Mouse (Mus musculus) NIH3T3 (cell line): ENCODE results near the gene Mzf1.
A peak's percentile ranks its signal among the peaks of the same experiment; 100 is the strongest.

Source experiments
- DNase-seq: peaks from one replicate; pipeline ENCODE4 v3.0.0-alpha.2; 2012; ENCODE audit warnings: low read depth

Gene Mzf1

GRCm38 (mm10) chr7:13034148-13034977 is 20.2 kb downstream of the Mzf1 start, which contains the start of gene Chmp2a:
TSS of gene Chmp2a (minus strand) at chr7:13034807.
- DNase-seq, result peak; percentile 98

DNA sequence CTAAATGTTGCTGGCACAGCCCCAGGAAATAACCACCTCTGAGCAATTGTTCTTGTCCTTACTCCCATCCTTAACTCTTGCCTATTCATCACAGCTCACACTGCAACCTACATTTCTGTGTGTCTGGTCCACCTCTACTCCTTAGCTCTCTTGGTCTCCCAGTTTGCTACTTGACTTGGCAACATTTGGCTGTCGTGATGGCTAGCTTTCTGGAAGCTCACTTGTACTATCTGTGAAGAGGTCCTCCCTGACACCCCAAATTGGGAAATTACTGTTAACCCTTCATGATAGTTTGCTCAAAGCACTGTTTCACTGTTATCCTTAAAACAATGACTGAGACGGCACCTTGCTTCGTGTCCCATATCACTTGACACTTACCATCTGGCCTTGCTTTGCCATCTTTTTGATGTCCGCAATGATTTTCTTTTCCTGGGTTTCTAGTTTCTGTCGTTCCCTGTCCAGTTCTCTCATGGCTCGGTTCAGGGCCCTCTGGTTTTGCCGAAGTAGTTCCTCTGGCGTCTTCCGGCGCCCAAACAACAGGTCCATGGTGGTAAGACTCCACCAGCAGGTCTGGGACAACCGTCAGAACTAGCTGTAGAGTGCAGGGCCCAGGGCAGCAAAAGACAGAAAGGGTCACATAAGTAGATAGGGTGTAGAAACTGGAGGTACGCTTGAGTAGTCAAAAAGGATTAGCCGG is 21.0 kb downstream of the Mzf1 start:
- DNase-seq, result no peak

- no peak for DNase-seq
Measured at GRCm38 (mm10) chr7:13032541-13032940, 22.0 kb downstream of the Mzf1 start.

GRCm38 (mm10) chr7:13031983-13032382 is 22.6 kb downstream of the Mzf1 start:
- DNase-seq, result no peak

DNA sequence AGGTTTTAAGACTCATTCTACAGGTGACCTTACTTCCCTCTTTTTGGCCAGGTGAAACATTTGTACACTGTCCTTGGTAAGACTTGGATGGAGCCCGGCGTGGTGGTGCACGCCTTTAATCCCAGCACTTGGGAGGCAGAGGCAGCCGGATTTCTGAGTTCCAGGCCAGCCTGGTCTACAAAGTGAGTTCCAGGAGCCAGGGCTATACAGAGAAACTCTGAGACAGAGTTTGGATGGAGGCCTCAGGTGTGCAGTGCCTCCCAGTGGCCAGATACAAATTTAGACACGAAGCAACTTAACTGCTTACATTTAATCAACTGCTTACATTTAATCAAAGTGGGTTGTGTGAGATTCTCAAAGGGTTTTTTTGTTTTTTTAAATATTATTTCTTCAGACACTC is 23.5 kb downstream of the Mzf1 start:
- DNase-seq, result peak; percentile 70

DNA sequence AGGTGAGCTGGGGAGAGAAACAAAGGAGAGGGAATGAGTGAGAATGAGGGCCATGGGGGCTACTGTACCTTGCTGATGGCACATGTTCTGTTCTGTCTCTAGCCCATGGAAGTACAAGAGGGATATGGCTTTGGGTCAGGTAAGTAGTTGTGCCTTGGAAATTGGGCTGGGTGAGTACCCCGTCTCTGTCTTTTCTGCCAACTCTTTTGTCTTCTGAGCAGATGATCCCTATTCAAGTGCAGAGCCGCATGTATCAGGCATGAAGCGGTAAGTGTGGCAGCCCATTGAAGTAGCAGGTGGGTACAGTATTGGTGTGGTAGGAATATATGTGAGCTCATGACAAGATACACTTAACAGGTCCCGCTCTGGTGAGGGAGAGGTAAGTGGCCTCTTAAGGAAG is 25.6 kb downstream of the Mzf1 start:
- DNase-seq, result no peak

DNA sequence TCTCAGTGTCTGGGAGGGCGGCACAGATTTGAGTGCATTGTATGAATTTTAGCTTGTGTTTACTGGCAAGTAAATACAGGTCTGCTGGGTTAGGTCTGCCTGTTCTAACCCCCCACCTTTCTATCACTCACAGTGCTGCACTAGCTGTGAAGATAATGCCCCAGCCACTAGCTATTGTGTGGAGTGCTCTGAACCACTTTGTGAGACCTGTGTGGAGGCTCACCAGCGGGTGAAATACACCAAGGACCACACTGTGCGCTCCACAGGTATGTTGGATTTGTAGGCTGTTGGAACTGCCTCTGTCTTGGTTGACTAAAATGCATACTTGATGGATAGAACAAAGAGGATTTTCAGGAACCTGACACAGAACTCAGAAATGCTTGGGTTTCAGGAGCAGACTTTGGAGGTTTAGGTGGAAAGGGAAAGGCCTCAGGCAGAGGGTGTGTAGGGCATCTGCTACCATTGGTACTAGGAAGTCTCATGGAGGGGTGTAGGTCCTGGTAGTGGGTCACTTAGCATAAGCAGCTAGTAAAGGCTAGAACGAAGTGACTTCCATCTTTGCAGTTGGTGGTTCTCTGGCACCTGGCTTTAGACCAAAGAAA is 29.0 kb downstream of the Mzf1 start:
- DNase-seq, result no peak

DNA sequence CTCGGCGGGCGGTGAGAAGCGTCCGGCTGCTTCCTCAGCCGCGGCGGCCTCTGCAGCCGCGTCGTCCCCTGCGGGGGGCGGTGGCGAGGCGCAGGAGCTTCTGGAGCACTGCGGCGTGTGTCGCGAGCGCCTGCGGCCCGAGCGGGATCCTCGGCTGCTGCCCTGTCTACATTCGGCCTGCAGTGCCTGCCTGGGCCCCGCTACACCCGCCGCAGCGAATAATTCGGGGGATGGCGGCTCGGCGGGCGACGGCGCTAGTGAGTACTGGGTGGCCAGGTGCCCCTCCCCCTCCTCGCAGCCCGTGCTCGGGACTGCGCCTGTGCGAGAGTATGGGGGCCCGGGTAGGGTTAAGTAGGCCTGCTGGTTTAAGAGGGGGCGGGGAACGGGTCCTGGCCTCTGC is 29.8 kb downstream of the Mzf1 start:
- DNase-seq, result peak; percentile 88

DNA sequence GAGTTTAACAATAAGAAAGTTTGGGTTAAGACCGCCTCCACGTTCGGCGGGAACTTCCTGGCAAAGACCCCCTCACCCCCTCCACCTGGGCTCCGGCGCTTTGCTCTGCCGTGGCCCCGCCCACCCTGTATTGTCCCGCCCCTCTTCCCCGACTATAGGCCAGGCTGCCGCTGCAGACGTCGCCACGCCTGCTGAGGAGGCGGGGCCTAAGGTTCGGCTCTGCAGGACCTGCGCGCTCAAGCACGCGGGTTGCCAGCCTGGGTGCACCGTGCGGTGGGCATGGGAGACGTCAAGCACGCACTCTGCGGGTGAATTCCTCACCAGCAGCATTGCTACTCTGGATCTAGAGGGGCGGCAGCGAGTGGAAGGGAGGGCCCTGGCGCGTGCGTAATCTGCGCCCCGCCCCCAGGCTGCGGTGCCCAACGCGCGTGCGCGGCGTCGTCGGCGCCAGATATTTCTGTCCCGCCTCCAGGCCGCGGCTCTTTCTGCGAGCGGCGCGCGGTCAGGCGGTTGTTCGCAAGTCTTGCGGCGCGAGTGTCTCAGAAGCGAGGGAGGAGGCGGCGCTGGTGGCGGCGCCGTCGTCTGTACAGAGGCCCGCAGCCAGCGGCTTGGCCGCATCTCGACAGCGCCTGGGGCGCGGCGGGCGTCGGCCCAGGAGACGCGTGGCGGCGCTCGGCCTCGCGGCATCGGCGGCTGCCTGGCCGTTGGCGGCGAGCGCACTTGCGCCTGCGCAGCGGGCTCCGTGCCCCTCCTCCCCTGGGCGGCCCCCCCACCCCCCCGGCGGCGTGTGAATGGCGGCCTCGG is 30.4 kb downstream of the Mzf1 start:
- DNase-seq, result peak; percentile 95

GRCm38 (mm10) chr7:13022773-13023535 is 31.6 kb downstream of the Mzf1 start:
- DNase-seq, result peak; percentile 66

- no peak for DNase-seq
Measured at GRCm38 (mm10) chr7:13015217-13015616, 39.3 kb downstream of the Mzf1 start.

GRCm38 (mm10) chr7:13014275-13014839 is 40.2 kb downstream of the Mzf1 start:
- no peak for DNase-seq

DNA sequence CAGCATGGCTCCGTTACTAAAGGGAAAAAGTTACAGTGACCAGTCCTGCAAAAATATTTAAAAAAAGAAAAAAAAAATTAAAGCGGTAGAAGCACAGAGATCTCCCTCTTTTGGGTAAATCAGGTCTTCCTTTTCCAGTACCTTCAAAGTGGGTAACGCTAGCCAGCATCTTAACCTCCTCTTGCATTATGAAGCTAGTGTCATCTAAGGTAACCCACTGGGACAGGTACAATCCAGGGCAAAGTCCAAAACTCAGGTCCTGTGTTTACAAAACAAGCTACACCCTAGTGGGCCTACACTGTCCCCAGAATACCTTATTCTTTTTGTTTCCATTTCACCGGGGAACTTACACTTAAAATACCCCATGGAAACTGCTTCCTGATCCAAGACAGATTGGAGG is 40.9 kb downstream of the Mzf1 start:
- no peak for DNase-seq

DNA sequence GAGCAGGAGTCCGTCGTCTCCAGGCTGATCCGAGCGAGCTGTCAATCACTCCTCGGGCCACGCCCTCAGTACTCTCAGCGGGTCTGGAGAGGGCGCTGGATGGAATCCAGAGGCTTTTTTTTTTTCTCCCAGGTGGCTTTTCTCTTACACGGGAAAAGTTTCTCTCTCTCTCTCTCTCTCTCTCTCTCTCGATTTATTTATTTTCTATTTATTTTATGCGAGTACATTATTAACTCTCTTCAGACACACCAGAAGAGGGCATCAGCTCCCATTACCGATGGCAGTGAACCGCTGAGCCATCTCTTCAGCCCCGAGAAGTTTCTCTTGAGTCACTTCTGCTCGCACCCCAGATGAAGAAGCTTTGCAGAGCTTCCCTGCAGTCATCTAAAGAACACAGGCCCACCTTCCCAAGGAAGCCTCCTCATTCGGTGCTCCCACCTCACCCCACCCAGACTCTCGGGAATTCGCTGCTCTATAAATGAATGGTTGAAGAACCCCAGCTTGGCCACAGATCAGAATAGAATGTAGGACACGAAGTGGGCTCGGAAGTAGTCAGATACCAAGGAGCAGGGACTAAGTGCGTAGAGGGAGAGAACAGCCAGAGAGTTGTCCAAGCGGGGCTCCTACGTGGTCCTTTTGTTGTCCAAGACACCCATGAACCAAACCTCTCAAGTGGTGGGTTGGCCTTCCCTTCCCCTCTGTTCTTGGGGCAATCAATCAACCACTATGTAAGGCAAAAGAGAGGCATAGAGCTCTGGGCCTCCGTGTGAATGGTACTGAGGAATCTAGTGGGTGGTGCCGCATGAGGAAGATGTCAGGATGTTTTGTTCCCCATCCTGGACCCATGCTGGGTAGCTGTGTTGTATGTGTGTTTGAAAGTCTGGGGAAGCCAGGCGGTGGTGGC is 44.3 kb downstream of the Mzf1 start, which contains the start of gene Zbtb45:
TSS of gene Zbtb45 (minus strand) at position 30 of the 904 bp plus-strand sequence.
- peak; percentile 20 for DNase-seq

GRCm38 (mm10) chr7:13009143-13010004 is 45.2 kb downstream of the Mzf1 start:
- peak; percentile 96 for DNase-seq

DNA sequence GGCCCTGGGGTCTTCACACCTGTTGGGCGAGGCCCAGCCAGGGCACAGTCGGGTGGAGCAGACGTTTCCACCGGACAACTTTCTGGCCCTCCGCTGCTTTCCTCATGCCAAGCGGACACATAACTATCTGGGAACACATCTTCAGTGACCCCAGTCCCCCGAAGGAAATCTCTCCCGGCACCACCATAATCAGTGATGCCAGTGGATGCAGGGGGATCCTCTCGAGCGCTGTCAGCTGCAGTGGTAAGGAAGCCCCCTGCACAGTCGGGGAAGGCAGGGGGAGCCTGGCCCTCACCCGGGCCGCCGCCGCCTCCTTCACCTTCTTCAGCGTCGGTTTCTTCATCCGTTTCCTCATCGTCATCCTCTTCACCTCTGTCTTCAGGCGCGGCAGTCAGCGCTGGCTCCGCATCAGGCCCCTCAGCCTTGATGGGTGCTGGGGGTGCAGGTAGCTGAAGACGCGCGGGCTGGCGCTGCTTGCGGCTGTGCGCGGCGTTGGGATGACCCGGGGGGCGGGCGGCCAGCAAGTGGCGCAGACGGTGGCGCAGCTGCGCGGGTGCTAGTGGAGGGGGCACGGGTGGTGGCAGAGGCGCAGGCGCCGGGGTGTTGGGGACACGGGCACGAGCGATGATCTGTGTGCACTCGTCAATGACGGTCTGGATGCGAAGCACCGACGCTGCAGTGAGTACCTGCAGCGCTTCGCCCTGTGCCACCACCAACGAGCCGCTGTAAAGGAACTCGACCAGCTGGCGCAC is 47.0 kb downstream of the Mzf1 start:
- no peak for DNase-seq

GRCm38 (mm10) chr7:13006531-13006930 is 48.0 kb downstream of the Mzf1 start:
- DNase-seq, result no peak

DNA sequence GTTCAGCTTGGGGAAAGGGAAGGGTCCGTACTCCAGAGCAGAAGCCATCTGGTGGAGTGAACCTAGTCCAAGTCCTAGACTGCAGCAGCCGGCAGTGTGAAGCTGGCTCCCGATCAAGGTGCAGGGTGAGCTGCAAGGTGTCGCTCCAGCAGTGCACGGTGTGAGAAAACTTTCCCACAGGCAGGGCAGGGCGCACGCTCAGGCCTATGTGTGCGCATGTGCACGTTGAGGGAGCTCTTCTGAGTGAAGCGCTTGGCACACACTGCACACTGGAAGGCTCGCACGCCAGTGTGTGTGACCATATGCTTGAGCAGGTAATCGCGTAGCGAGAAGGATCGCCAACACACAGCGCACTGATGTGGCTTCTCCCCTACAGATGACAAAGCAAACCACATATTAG is 48.6 kb downstream of the Mzf1 start:
- DNase-seq, result no peak
